Mouse (Mus musculus) CH12.LX (cell line): ENCODE data around the gene Gnptab. TPM values are rescaled to one million over a fixed set of nuclear protein-coding genes. Genes with fewer than 3 reads are reported as not detected.

Experiments used
- DNase-seq: peaks from one replicate; pipeline ENCODE4 v3.0.0-alpha.2; 2013; ENCODE audit errors: extremely low read depth
- H3K27ac ChIP-seq: 2 replicates; pipeline ENCODE4 v1.5.1; 2012; ENCODE audit warnings: low read depth, mild to moderate bottlenecking, control low read depth, moderate library complexity; ENCODE audit not compliant: insufficient read depth
- H3K27me3 ChIP-seq: replicated peaks from 2 replicates; pipeline ENCODE3; 2012; ENCODE audit warnings: inconsistent platforms
- H3K36me3 ChIP-seq, 2 experiments: replicated peaks in 1 of 2; 2 replicates each; pipeline versions ENCODE3 to v1.6.1; 2012; ENCODE audit warnings: inconsistent platforms in 1 of 2, low read length in 1 of 2, mild to moderate bottlenecking in 1 of 2, mixed read lengths in 1 of 2, moderate library complexity in 1 of 2; ENCODE audit not compliant: control insufficient read depth in 1 of 2, insufficient read depth in 1 of 2
- H3K4me1 ChIP-seq, 2 experiments: 2 replicates each; pipeline ENCODE4 v1.6.1; 2012; ENCODE audit warnings: inconsistent platforms in 1 of 2, moderate library complexity in 1 of 2; ENCODE audit not compliant: insufficient read depth in 2 of 2, control insufficient read depth in 1 of 2
- H3K4me2 ChIP-seq: 2 replicates; pipeline ENCODE4 v1.6.1; 2012; ENCODE audit warnings: low read depth, mild to moderate bottlenecking, control low read depth; ENCODE audit not compliant: poor library complexity, insufficient read depth, severe bottlenecking
- H3K4me3 ChIP-seq, 3 experiments: fragments of 150-350 bp in 1 of 3; sonication (generic) in 1 of 3; replicated peaks in 1 of 3; 2 replicates each; pipeline versions ENCODE3 to v1.5.1; 2011 to 2012; ENCODE audit warnings: low read depth in 2 of 3, low read length in 2 of 3, mild to moderate bottlenecking in 2 of 3, moderate library complexity in 2 of 3, control low read depth in 1 of 3, improper control_type of control experiment in 1 of 3, inconsistent platforms in 1 of 3, mixed read lengths in 1 of 3; ENCODE audit not compliant: poor library complexity in 1 of 3
- H3K79me2 ChIP-seq: replicated peaks from 2 replicates; pipeline ENCODE4 v1.6.1; 2012; ENCODE audit warnings: mild to moderate bottlenecking, moderate library complexity; ENCODE audit not compliant: control insufficient read depth, poor library complexity, insufficient read depth, severe bottlenecking; ENCODE audit errors: extremely low read depth
- H3K9ac ChIP-seq: 2 replicates; pipeline ENCODE4 v1.6.1; 2012; ENCODE audit warnings: low read depth, mild to moderate bottlenecking, control low read depth, moderate library complexity; ENCODE audit not compliant: insufficient read depth
- H3K9me3 ChIP-seq: replicated peaks from 2 replicates; pipeline ENCODE3; 2012; ENCODE audit warnings: low read length, inconsistent platforms, mixed read lengths
- BHLHE40 ChIP-seq: IDR thresholded peaks from 2 replicates; pipeline ENCODE4 v1.6.1; 2011; ENCODE audit warnings: mild to moderate bottlenecking, low read depth, low read length, improper control_type of control experiment
- CHD2 ChIP-seq: IDR thresholded peaks from 2 replicates; pipeline ENCODE4 v1.6.1; 2011; ENCODE audit warnings: low read length, improper control_type of control experiment
- CTCF ChIP-seq, 2 experiments: IDR thresholded peaks in 1 of 2; conservative IDR thresholded peaks in 1 of 2; 2 replicates each; pipeline ENCODE4 v1.5.1; 2011 to 2012; ENCODE audit warnings: low read depth in 2 of 2, low read length in 2 of 2, improper control_type of control experiment in 1 of 2, inconsistent platforms in 1 of 2, mild to moderate bottlenecking in 1 of 2, moderate library complexity in 1 of 2
- ELF1 ChIP-seq: IDR thresholded peaks from 2 replicates; pipeline ENCODE4 v1.6.1; 2014; ENCODE audit warnings: low read depth, mild to moderate bottlenecking, inconsistent platforms, low read length, improper control_type of control experiment
- EP300 ChIP-seq: IDR thresholded peaks from 2 replicates; pipeline ENCODE4 v1.6.1; 2011; ENCODE audit warnings: low read length, improper control_type of control experiment
- ETS1 ChIP-seq: conservative IDR thresholded peaks from 2 replicates; pipeline ENCODE4 v1.6.1; 2012; ENCODE audit warnings: low read depth, mild to moderate bottlenecking, inconsistent platforms, low read length, improper control_type of control experiment, moderate library complexity
- HCFC1 ChIP-seq: IDR thresholded peaks from 2 replicates; pipeline ENCODE4 v1.6.1; 2012; ENCODE audit warnings: low read depth, mild to moderate bottlenecking, inconsistent platforms, low read length, improper control_type of control experiment
- IRF4 ChIP-seq: IDR thresholded peaks from 2 replicates; pipeline ENCODE4 v1.6.1; 2014; ENCODE audit warnings: low read depth, mild to moderate bottlenecking, inconsistent platforms, low read length, improper control_type of control experiment
- JUN ChIP-seq: IDR thresholded peaks from 2 replicates; pipeline ENCODE4 v1.6.1; 2011; ENCODE audit warnings: low read depth, mild to moderate bottlenecking, low read length, improper control_type of control experiment, moderate library complexity; ENCODE audit not compliant: insufficient read depth
- JUND ChIP-seq: conservative IDR thresholded peaks from 2 replicates; pipeline ENCODE4 v1.6.1; 2011; ENCODE audit warnings: low read depth, low read length, improper control_type of control experiment
- MAFK ChIP-seq: IDR thresholded peaks from 2 replicates; pipeline ENCODE4 v1.6.1; 2011; ENCODE audit warnings: low read length, improper control_type of control experiment; ENCODE audit not compliant: insufficient replicate concordance
- MAZ ChIP-seq: IDR thresholded peaks from 2 replicates; pipeline ENCODE4 v1.6.1; 2012; ENCODE audit warnings: low read depth, mild to moderate bottlenecking, inconsistent platforms, low read length, improper control_type of control experiment, moderate library complexity
- MEF2A ChIP-seq: IDR thresholded peaks from 2 replicates; pipeline ENCODE4 v1.6.1; 2014; ENCODE audit warnings: low read depth, mild to moderate bottlenecking, inconsistent platforms, low read length, improper control_type of control experiment, borderline replicate concordance
- MXI1 ChIP-seq: IDR thresholded peaks from 2 replicates; pipeline ENCODE4 v1.6.1; 2011; ENCODE audit warnings: mild to moderate bottlenecking, low read depth, low read length, improper control_type of control experiment
- NELFE ChIP-seq: IDR thresholded peaks from 2 replicates; pipeline ENCODE4 v1.6.1; 2011; ENCODE audit warnings: low read depth, low read length, improper control_type of control experiment
- PAX5 ChIP-seq: IDR thresholded peaks from 2 replicates; pipeline ENCODE4 v1.6.1; 2012; ENCODE audit warnings: low read length, inconsistent platforms, mixed read lengths
- POLR2A ChIP-seq: IDR thresholded peaks from 2 replicates; pipeline ENCODE4 v1.6.1; 2011; ENCODE audit warnings: low read depth, mild to moderate bottlenecking, improper control_type of control experiment, low read length
- RAD21 ChIP-seq: IDR thresholded peaks from 2 replicates; pipeline ENCODE4 v1.6.1; 2011; ENCODE audit warnings: low read depth, mild to moderate bottlenecking, low read length, improper control_type of control experiment, moderate library complexity
- RCOR1 ChIP-seq: conservative IDR thresholded peaks from 2 replicates; pipeline ENCODE4 v1.6.1; 2012; ENCODE audit warnings: low read depth, mild to moderate bottlenecking, inconsistent platforms, low read length, improper control_type of control experiment
- SIN3A ChIP-seq: IDR thresholded peaks from 2 replicates; pipeline ENCODE4 v1.6.1; 2012; ENCODE audit warnings: low read length, improper control_type of control experiment, inconsistent platforms
- SMC3 ChIP-seq: IDR thresholded peaks from 2 replicates; pipeline ENCODE4 v1.6.1; 2011; ENCODE audit warnings: low read depth, low read length, improper control_type of control experiment
- TBP ChIP-seq: conservative IDR thresholded peaks from 2 replicates; pipeline ENCODE4 v1.6.1; 2011; ENCODE audit warnings: low read depth, low read length, improper control_type of control experiment
- TCF12 ChIP-seq: IDR thresholded peaks from 2 replicates; pipeline ENCODE4 v1.6.1; 2014; ENCODE audit warnings: low read depth, mild to moderate bottlenecking, inconsistent platforms, low read length, improper control_type of control experiment
- UBTF ChIP-seq: IDR thresholded peaks from 2 replicates; pipeline ENCODE4 v1.6.1; 2012; ENCODE audit warnings: low read depth, mild to moderate bottlenecking, inconsistent platforms, low read length, improper control_type of control experiment, moderate library complexity
- USF1 ChIP-seq: IDR thresholded peaks from 2 replicates; pipeline ENCODE4 v1.6.1; 2014; ENCODE audit warnings: low read depth, mild to moderate bottlenecking, inconsistent platforms, low read length, improper control_type of control experiment
- USF2 ChIP-seq: conservative IDR thresholded peaks from 2 replicates; pipeline ENCODE4 v1.6.1; 2011; ENCODE audit warnings: low read depth, low read length, improper control_type of control experiment
- ZC3H11A ChIP-seq: IDR thresholded peaks from 2 replicates; pipeline ENCODE4 v1.6.1; 2012; ENCODE audit warnings: low read depth, mild to moderate bottlenecking, inconsistent platforms, low read length, improper control_type of control experiment
- ZKSCAN1 ChIP-seq: IDR thresholded peaks from 2 replicates; pipeline ENCODE4 v1.6.1; 2012; ENCODE audit warnings: low read depth, inconsistent platforms, low read length, improper control_type of control experiment, borderline replicate concordance
- ZNF384 ChIP-seq: IDR thresholded peaks from 2 replicates; pipeline ENCODE4 v1.6.1; 2012; ENCODE audit warnings: low read depth, low read length, improper control_type of control experiment, inconsistent platforms
- dilution Hi-C: fragments of 300-500 bp; cut with MboI; formaldehyde crosslinking; loops from 2 replicates; pipeline ENCODE4 v1.14.3; 2020; ENCODE audit warnings: low sequenced_read_pairs; ENCODE audit not compliant: extremely low pct_unique_long_range_greater_than_20kb, extremely low pct_ligation_motif_present
- in situ Hi-C: fragments of 300-500 bp; cut with MboI; formaldehyde crosslinking; loops from 3 replicates; pipeline ENCODE4 v1.14.3; 2019; ENCODE audit warnings: low sequenced_read_pairs, low pct_ligation_motif_present, low pct_unique_long_range_greater_than_20kb, mixed read lengths
- polyA plus RNA-seq: library from polyadenylated mRNA; unstranded; fragments of >175 nt; gene quantifications from 2 replicates; pipeline ENCODE4 v1.2.1, GENCODE M21; 2012; ENCODE audit warnings: low read depth; ENCODE audit not compliant: insufficient read length
- total RNA-seq, 2 experiments: library from RNA; depleted of rRNA; stranded (reverse); fragments of 300-350 nt in 1 of 2; fragments of >200 nt in 1 of 2; gene quantifications; 2 replicates each; pipeline ENCODE4 v1.2.3; 2012 to 2014

Gene Gnptab
- total and polyA plus RNA-seq, 3 experiments = 13.2 to 38.2 (median 18.0) TPM

DNA sequence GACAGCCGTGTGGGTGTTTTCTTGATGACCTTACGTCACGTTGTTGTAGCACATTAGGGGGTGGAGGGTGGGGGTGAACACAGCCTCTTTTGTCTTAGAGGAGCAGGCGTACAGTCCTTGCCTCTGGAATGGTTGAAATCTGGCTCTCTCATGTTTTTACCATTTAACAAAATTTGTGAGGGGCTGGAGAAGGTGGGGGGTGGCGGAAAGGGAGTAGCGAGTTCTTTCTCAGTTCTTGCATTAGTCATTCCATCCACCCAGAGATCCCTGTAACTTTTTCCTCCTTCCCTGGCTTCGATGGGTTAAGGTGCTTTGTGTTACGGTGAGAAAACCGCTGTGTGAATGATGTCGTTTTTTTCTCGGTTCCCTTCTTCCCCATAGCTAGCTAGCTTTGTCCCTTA is 41.2 kb downstream of the Gnptab start (continued):
- TF ChIP-seq MAZ = peak; percentile 36; the same call in 1 of the 2 replicates
- TF ChIP-seq POLR2A = no peak
- TF ChIP-seq ETS1 = no peak
- TF ChIP-seq TCF12 = no peak
- TF ChIP-seq CHD2 = 0 out of 2 replicates have a peak, but pooled peaks have one; percentile 47
- TF ChIP-seq HCFC1 = no peak
- no peak for TF ChIP-seq ELF1
- no peak for TF ChIP-seq RAD21
- TF ChIP-seq MEF2A = no peak
- no peak for TF ChIP-seq IRF4
- TF ChIP-seq EP300 = peak; percentile 51
- TF ChIP-seq ZNF384 = no peak; the same call in none of the 2 replicates
- no peak; the same call in 1 of the 2 replicates for TF ChIP-seq SMC3
- TF ChIP-seq PAX5 = no peak
- no peak for TF ChIP-seq USF1
- TF ChIP-seq USF2 = no peak

DNA sequence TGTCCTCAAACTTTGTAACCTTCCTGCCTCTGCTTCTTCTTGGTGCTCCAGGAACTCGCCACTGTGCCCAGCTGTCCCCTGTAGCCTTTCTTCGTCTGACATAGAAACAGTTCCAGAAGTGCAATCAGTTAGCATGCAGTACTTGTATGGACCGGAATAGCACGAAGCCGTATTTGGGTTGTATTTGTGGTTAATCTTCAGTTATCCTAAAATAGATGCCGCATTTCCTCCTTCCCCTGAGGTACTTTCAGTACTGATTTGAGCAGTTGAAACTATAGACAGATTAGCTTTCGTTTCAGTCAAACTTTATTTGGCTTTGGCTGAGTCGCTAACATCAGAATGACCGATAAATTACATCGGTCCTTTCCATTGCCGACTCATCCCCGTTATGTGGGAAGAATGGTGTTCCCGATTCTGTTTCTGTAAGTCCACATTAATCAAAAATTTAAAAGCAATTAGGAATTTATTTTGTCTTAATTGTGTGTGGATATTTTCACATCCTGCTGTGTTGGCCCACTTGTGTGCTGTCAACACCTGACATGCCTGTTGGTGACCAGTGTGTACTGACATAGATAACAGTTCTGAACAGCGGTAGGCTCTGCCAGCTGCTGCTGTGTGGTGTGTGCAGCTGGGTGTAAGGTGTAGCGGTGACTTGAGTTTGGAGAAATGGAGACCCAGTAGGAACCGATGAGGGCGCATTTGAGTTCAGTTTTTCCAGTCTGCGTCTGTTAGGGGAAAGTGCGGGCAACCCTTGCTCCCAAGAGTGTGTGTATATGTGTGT is 41.9 kb downstream of the Gnptab start:
- Histone ChIP-seq H3K4me2 (peak overlapping the region; percentile 88), H3K36me3 (peaks cover 17 to 51% of the 10 kb centered on the region in 2 experiments), H3K4me1 (peaks cover 24 to 54% of the 10 kb centered on the region in 2 experiments; a peak in 3 of 4 replicates), H3K9ac (peak overlapping the region; percentile 70), H3K4me3 (peak overlapping the region; percentile 22 to 49 (median 34)), H3K27me3 (no peaks in the 10 kb centered on the region), H3K79me2 (no peaks in the 10 kb centered on the region), H3K27ac (peak overlapping the region; percentile 96), H3K9me3 (no peaks in the 10 kb centered on the region)
- peak; percentile 90 for DNase-seq
- dilution Hi-C loops (no loop called here), in situ Hi-C loops (loop anchor here (10.0 kb wide), 1 partner anchor 164 kb away; no protein-coding TSS in a partner anchor)
- TF ChIP-seq HCFC1 = no peak
- TF ChIP-seq CHD2 = peak; percentile 66
- TF ChIP-seq POLR2A = 0 out of 2 replicates have a peak, but pooled peaks have one; percentile 23
- TF ChIP-seq RCOR1 = no peak; the same call in 1 of the 2 replicates
- peak in 1 of 2 experiments; percentile 34; a peak in 2 of 4 replicates for TF ChIP-seq CTCF (conservative IDR thresholded peaks at IDR 0.05 in 1 of 2, IDR thresholded peaks at IDR 0.05 in 1 of 2; ENCODE audit: low read depth in 2 of 2, low read length in 2 of 2)
- peak; percentile 100 for TF ChIP-seq MEF2A
- TF ChIP-seq MXI1 = peak; percentile 47
- TF ChIP-seq TBP = peak; percentile 69
- TF ChIP-seq UBTF = no peak
- peak; percentile 95 for TF ChIP-seq TCF12
- no peak for TF ChIP-seq ZKSCAN1
- TF ChIP-seq ETS1 = peak; percentile 96
- no peak for TF ChIP-seq NELFE
- peak; percentile 33 for TF ChIP-seq SMC3
- TF ChIP-seq MAFK = peak; percentile 79
- no peak for TF ChIP-seq ZC3H11A
- no peak for TF ChIP-seq PAX5
- peak; percentile 94 for TF ChIP-seq EP300
- peak; percentile 92 for TF ChIP-seq JUND
- TF ChIP-seq SIN3A = peak; percentile 91
- peak; percentile 99 for TF ChIP-seq IRF4
- TF ChIP-seq BHLHE40 = peak; percentile 91
- TF ChIP-seq MAZ = 0 out of 2 replicates have a peak, but pooled peaks have one; percentile 34
- TF ChIP-seq JUN = peak; percentile 89
